Mouse (Mus musculus): ENCODE results near the gene G6pc3. TPM values are rescaled to one million over a fixed set of nuclear protein-coding genes. Genes with fewer than 3 reads are reported as not detected.
A peak's percentile ranks its signal among the peaks of the same experiment; 100 is the strongest.

G6pc3 gene
- total and polyA plus RNA-seq, 2 experiments from 2014 or later: 42.0 to 68.5 TPM

DNA sequence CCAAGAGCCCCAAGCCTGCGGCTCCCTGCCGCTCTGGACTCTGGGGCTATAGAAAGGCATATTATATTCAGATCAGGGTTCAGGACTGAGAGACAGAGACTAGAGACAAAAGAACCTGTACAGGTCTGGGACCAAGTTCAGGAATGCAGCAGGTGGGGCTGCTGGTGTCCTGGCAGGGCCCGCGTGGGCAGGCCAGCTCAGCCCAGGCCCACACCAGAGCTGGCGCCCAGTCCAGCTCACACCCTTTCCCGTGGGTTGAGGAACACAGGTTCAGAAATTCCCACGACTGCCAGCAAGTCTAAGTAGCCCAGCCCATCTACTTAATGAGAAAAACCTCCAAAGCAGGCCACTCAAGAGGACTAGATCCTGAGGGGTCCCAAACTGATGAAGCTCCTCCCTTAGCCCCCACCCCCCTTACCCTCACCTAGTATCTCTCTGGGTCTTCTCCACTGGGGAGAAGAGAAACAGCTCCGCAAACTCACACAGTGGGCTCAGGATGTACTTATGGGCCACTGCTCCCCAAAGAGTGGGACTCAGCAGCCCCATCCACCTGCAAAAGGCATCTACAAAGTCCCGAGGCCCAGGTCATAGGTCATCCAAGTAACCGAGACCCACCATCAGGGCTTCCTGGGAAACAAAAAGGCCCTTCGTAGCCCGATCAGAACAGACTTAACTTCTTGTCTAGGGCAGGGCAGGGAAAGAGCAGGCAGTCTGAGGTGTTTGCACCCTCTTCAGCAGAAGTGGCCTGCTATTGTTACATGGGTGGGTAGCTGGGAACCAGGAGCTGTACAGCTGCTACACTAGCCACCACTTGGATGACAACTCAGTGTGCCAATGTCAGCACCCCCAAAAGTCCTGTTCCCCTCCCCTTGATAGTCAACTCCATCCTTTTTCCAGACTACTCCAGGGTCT is 36.9 kb downstream of the G6pc3 start:
- Histone ChIP-seq H3K9me3 (ENCODE audit: low read length) (no peaks in the 10 kb centered on the region), H3K27me3 (ENCODE audit: insufficient read depth, low read length) (no peaks in the 10 kb centered on the region), H3K27ac (ENCODE audit: low read depth, low read length) (no peak overlapping the region), H3K4me2 (ENCODE audit: low read depth, low read length, poor library complexity, severe bottlenecking) (peak overlapping the region; percentile 78; the same call in 1 of the 2 replicates), H3K36me3 (ENCODE audit: insufficient read depth, low read length) (peaks cover 10% of the 10 kb centered on the region), H3K4me3 (ENCODE audit: low read depth, low read length) (no peak overlapping the region), H3K4me1 (ENCODE audit: insufficient read depth, low read length) (peaks cover 24% of the 10 kb centered on the region), H3K9ac (replicated peaks; ENCODE audit: low read length, poor library complexity, severe bottlenecking) (0 out of 2 replicates have a peak overlapping the region, but pooled peaks have one; percentile 94)
- no peak for ATAC-seq (ENCODE audit: low FRiP score)
- TF ChIP-seq CTCF (IDR thresholded peaks at IDR 0.05): no peak
- WGBS: 60% methylated on average over 12 of the region's 12 CpGs
- no peak for DNase-seq (ENCODE audit: low spot score)

DNA sequence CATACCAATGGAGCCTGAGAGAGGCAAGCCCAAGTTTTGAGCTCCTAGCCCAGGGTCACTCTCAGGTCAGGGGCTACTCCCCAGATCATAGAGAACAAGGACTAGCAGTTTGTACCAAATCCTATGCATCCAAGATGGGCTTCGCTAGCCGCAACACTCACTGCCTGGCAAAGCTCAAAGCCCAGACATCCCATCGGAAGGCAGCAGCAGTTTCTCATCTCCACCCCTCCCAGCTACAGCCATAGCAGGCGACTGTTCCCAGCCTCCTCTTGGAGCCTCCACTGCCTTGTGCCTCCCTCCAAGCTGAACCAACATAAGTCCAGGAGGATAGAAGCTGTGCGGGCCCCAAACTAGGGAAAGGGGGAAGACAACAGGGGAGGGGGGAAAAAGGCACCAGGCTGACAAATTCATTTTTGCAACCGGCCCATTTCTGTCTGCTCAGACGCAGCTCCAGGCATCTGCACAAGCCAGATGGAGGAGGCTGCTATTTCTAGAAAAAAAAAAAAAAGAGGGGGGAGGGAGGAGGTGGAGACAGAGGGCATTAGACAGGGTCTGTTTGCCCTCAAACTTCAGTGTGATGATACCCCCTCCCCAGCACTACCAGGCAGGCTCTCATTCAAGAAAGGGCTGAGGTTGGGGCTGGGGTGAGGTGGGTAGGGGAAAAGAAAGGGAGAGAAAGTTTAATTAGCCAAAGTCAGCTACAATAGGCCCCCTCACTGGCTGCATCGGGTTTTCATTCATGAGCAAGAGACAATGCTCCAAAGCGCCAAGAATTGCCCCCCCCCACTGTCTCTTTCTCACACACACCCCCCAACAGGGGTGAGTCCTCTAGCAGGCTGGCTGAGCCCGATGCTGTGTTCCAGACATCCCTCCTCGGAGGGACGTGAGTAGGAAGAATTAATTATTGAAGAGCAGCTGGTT is 38.1 kb downstream of the G6pc3 start:
- no peak for TF ChIP-seq CTCF (IDR thresholded peaks at IDR 0.05)
- H3K9ac ChIP-seq (replicated peaks; ENCODE audit: low read length, poor library complexity, severe bottlenecking): peak overlapping the region; percentile 94
- H3K4me1 ChIP-seq (ENCODE audit: insufficient read depth, low read length): peaks cover 24% of the 10 kb centered on the region
- peaks cover 3% of the 10 kb centered on the region; the same call in 1 of the 2 replicates for H3K36me3 ChIP-seq (ENCODE audit: insufficient read depth, low read length)
- WGBS: 14% methylated on average over 12 of the region's 12 CpGs
- ATAC-seq (ENCODE audit: low FRiP score) (no peak), DNase-seq (ENCODE audit: low spot score) (peak; percentile 60)
- H3K4me2 ChIP-seq (ENCODE audit: low read depth, low read length, poor library complexity, severe bottlenecking): peak overlapping the region; percentile 78
- 0 out of 2 replicates have a peak overlapping the region, but pooled peaks have one; percentile 7 for H3K27ac ChIP-seq (ENCODE audit: low read depth, low read length)
- no peaks in the 10 kb centered on the region for H3K9me3 ChIP-seq (ENCODE audit: low read length)
- no peaks in the 10 kb centered on the region for H3K27me3 ChIP-seq (ENCODE audit: insufficient read depth, low read length)
- H3K4me3 ChIP-seq (ENCODE audit: low read depth, low read length): peak overlapping the region; percentile 93

DNA sequence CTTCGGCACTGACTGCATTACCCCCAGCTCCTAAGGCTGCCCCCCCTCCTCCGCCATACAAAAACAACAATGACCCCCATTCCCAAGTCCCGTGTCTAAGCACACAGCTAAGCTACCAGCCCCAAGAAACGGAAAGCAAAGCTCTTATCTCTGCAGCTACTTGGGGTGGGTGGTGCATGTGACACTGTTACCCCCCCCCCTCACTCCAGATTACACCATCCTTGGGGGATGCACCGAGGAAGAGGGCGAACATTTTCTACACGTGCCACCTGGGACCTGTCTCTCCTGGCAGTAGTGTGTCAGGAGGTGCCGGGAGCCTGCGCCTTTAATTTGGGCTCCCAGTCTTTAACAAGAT is 38.7 kb downstream of the G6pc3 start:
- Histone ChIP-seq H3K36me3 (ENCODE audit: insufficient read depth, low read length) (no peaks in the 10 kb centered on the region), H3K4me3 (ENCODE audit: low read depth, low read length) (peak overlapping the region; percentile 93), H3K4me1 (ENCODE audit: insufficient read depth, low read length) (peaks cover 24% of the 10 kb centered on the region), H3K4me2 (ENCODE audit: low read depth, low read length, poor library complexity, severe bottlenecking) (peak overlapping the region; percentile 78), H3K9me3 (ENCODE audit: low read length) (no peaks in the 10 kb centered on the region), H3K27ac (ENCODE audit: low read depth, low read length) (0 out of 2 replicates have a peak overlapping the region, but pooled peaks have one; percentile 7), H3K9ac (replicated peaks; ENCODE audit: low read length, poor library complexity, severe bottlenecking) (peak overlapping the region; percentile 94), H3K27me3 (ENCODE audit: insufficient read depth, low read length) (no peaks in the 10 kb centered on the region)
- DNase-seq (ENCODE audit: low spot score) (no peak), ATAC-seq (ENCODE audit: low FRiP score) (no peak)
- WGBS: 11% methylated on average over 9 of the region's 9 CpGs
- TF ChIP-seq CTCF (IDR thresholded peaks at IDR 0.05): no peak

GRCm38 (mm10) chr11:102228646-102229268 is 39.3 kb downstream of the G6pc3 start:
- WGBS: 8% methylated on average over 7 of the region's 7 CpGs
- H3K9ac ChIP-seq (replicated peaks; ENCODE audit: low read length, poor library complexity, severe bottlenecking): peak overlapping the region; percentile 94
- no peaks in the 10 kb centered on the region for H3K36me3 ChIP-seq (ENCODE audit: insufficient read depth, low read length)
- no peak for TF ChIP-seq CTCF (IDR thresholded peaks at IDR 0.05)
- H3K4me3 ChIP-seq (ENCODE audit: low read depth, low read length): peak overlapping the region; percentile 93
- H3K27ac ChIP-seq (ENCODE audit: low read depth, low read length): peak overlapping the region; percentile 84
- DNase-seq (ENCODE audit: low spot score) (no peak), ATAC-seq (ENCODE audit: low FRiP score) (no peak)
- peaks cover 24% of the 10 kb centered on the region for H3K4me1 ChIP-seq (ENCODE audit: insufficient read depth, low read length)
- H3K4me2 ChIP-seq (ENCODE audit: low read depth, low read length, poor library complexity, severe bottlenecking): peak overlapping the region; percentile 78
- H3K9me3 ChIP-seq (ENCODE audit: low read length): no peaks in the 10 kb centered on the region
- no peaks in the 10 kb centered on the region for H3K27me3 ChIP-seq (ENCODE audit: insufficient read depth, low read length)

DNA sequence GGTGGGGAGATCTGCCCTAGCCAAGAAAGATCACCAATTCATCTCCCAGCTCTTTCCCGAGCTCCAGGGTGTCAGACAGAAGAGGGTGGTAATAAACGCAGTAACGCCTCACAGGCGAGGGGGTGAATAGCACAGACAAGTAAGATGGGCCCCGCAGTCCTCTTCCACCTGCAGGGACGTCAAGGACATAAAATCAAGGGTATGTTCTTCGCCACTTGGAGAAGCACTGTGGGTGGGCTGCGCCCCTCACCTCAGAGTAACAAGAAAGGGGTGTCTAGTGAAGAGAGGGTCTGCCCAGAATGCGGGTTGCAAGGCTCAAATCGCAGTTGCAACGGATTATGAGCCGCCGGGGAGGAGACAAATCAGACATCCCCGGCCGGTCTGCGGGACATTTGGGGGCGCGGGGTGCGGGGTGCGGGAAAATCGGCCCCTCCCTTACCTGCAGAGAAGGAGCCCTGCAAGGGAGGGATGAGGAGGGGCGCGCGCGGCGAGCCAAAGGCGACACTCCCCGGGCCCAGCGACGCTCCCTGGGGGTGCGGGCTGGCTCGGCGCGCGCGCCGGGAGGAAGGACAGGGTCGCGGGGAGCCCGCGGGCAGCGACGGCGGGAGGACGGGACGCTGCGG is 40.0 kb downstream of the G6pc3 start:
- WGBS: under 1% methylated on average over 24 of the region's 47 CpGs
- Histone ChIP-seq H3K36me3 (ENCODE audit: insufficient read depth, low read length) (no peaks in the 10 kb centered on the region), H3K4me2 (ENCODE audit: low read depth, low read length, poor library complexity, severe bottlenecking) (peak overlapping the region; percentile 78), H3K9ac (replicated peaks; ENCODE audit: low read length, poor library complexity, severe bottlenecking) (peak overlapping the region; percentile 94), H3K9me3 (ENCODE audit: low read length) (no peaks in the 10 kb centered on the region), H3K27ac (ENCODE audit: low read depth, low read length) (peak overlapping the region; percentile 84), H3K27me3 (ENCODE audit: insufficient read depth, low read length) (no peaks in the 10 kb centered on the region), H3K4me3 (ENCODE audit: low read depth, low read length) (peak overlapping the region; percentile 93), H3K4me1 (ENCODE audit: insufficient read depth, low read length) (peaks cover 24% of the 10 kb centered on the region)
- DNase-seq (ENCODE audit: low spot score) (peak; percentile 53), ATAC-seq (ENCODE audit: low FRiP score) (peak; percentile 20; the same call in 1 of the 2 replicates)
- peak; percentile 23; the same call in 1 of the 2 replicates for TF ChIP-seq CTCF (IDR thresholded peaks at IDR 0.05)
